Mouse (Mus musculus): ENCODE data around the gene Secisbp2l.

Gene Secisbp2l

DNA sequence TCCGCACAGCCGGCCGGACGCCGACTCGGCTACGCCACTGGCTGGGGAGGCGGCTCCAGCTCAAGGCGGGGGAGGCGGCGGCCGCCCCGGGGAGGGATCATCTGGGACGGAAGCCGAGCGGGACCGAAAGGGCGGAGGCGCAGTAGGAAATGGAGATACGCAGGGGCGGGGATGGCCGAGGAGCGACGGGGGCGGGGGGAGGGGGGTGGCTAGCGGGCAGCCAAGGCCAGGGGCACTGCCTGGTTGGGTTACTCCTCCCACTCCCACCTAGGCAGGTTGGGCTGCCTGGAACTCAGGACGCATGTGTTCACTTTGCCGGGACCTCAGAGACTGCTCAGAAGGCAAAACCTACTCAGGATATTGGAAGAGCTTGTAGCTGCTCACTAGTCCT, at the start of gene Secisbp2l:
Gene Secisbp2l, minus strand, starts transcription at position 152 of the 391 bp plus-strand sequence.
- CTCF ChIA-PET = interaction anchor here (0.6 to 0.7 kb wide), 2 partner anchors 337 to 1244 kb away, joined by 3 to 4 read pairs; no protein-coding TSS in a partner anchor

DNA sequence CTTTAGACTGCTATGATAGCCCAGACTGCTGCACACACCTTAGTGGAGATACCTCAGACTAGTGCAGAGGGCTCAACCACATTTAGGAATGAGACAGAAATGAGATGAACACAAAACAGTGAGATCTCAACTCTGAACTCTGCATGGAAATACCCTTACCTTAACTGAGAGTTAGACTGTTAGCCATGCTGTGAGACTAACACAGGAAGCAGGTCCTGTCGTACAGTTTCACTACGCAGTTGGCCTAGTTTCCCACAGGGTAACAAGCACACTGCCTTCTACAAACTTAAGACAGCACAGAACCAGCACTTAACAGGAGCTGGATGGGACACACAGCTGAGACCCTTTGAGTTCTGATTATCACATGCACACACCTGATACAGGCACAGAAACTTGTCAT, 47.3 kb upstream of the Secisbp2l start:
- CTCF ChIA-PET = no interaction called here

DNA sequence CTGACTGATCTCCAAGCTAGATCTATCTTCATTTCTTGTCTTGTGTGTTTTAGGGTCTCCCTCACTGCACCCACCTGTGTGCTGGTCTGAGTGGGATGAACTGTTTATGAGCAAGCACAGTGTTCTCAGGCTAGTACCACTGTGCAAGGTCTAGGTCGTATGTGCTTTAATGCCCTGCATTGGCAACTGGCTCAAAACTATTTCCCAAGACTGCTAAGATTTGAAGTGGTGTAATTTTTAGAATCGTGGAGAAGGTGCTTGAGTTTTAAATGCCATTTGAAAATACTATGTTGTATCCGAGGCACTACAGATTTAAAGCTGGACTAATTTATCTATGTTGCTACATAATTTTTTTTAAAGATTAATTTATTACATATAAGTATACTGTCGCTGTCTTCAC, 45.2 kb upstream of the Secisbp2l start:
- CTCF ChIA-PET = no interaction called here

DNA sequence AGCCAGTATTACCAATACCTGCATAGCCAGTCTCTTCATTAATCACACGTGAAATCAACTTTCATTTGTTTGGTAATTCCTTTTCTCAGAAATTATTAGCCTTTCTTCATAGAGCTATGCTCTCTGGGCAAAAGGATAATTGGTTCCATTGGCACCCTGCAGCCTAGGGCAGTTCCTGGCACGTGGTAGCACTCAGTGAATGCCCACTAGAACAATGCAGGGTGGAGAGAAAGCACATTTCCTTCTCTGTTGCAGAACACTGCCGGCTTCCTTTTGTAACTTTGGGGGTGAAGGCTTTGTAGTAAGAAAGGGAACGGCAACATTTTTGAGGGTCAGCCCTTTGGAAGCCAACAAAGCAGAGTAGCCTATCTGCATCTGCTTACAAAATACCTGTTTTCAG, 43.5 kb upstream of the Secisbp2l start:
- CTCF ChIA-PET = no interaction called here

DNA sequence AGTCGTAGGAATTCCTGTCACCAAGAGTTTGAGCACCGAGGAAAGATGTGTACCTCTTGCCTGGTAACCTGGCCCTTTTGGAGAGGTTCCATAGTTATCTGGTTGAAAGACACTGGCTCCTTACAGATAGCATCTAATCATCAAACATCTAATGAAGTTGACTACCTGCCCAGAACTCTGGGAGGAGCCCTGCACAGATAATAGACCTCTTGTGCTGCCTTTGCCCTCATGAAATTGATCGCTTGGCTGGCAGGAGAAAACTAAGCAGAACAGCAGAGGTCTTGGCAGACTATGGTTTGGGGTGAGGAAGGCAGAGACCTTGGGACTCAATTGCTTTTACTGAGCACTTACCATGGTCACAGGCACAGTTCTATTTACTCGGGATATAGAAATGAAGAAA, 37.7 kb upstream of the Secisbp2l start:
- CTCF ChIA-PET = interaction anchor here (0.6 kb wide), 1 partner anchor 241 kb away, joined by 4 read pairs; no protein-coding TSS in a partner anchor

DNA sequence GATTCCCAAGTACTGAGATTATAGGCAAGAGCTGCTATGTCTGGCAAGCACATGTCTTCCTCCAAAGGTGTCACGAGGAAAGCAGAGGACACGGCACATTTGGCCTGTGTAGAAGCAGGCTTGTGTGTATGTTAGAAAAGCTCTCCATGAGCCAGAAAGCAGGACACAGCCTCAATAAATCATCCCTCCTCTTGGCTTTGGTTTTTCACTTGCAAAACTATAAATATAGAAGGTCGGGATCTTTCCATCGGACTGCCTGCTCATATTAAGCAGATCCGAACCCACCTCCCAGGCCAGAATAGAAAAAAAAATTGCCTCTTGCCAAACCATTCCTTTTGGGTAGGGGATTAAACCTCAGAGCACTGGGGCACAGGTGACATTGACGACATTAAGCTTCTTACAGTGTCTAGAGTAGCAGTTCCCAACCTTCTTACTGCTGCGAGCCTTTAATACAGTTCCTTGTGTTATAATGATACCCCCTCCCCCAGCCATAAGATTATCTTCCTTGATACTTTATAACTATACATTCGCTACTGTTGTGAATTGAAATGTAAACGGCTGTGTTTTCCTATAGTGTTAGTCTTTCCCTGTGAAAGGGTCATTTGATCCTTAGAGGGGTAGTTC, 31.4 kb upstream of the Secisbp2l start:
- CTCF ChIA-PET = no interaction called here

DNA sequence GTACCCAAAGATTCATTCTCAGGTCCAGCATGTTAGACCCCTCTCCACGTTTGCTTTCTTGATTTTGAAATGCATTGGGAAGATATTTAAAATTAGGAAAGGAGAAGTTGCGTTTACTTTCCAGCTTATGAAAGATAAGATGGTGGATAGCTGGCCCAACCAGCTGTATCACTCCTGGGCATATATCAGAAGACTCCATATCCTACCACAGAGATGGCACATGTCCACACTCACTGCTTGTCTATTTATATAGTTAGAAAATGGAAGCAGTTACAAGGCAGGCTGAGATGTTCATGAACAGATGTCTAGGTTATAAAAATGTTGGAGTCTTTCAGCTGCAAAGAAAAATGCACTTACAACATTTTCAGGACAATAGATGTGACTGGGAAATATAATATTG, 28.7 kb upstream of the Secisbp2l start:
- CTCF ChIA-PET = interaction anchor here (0.7 kb wide), 1 partner anchor 13 kb away, joined by 3 read pairs; no protein-coding TSS in a partner anchor

DNA sequence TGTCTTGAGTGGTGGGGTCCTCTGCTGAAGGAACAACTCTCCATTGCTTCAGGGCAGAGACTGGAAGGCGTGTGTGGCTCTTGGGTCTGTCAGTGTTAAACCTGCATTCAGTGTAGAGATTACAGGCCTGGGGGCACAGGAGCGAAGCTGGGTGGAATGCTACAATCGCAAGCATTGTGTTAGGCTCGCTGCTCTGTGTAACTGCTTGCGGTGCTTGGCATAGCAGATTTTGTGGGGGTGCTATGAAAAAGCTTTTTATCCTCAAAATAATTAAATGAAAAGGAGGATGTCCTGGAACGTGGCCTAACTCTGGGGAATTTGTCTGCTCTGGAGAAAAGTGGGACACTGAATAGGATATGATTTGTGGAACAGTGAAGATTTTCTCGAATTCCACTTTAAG, 26.9 kb upstream of the Secisbp2l start:
- CTCF ChIA-PET = no interaction called here

DNA sequence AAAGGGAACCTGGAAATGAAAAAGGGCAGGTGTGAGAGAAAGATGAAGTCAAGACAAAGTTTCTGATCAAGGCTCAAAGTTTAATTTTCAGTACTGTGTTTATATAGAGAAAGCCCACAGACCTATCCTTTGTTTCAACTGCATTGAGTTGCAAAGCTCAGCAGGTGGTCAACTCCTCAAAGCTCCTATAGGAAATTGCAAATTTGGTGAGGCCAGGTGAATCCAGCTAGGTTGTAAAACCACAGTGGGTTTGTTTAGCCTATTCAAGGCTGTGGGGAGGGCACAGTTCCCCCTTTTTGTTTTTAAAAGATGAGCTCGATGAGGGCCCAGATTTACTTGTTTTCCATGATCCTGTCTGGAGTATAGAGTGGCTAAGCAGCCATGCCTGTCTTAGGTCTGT, 23.2 kb upstream of the Secisbp2l start:
- CTCF ChIA-PET = interaction anchor here (0.6 kb wide), 1 partner anchor 10 kb away, joined by 8 read pairs; no protein-coding TSS in a partner anchor

DNA sequence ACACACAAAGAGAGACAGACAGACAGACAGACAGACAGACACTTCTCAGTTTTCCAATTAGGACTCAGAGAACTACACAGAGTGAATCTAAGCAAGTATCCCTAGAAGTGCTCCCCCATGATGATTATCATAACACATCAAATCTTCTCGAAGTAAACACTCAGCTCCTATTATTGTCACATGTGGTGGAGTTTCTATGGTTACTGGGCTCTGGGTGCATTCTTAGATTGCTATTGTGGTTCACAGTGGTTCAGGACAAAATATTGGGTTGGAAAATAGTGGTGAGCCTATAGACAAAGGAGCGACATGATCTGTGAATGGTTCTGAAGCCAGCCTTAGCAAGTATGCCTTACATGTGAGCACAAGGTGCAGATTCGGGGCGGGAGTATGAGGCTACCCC, 19.3 kb upstream of the Secisbp2l start:
- CTCF ChIA-PET = no interaction called here

DNA sequence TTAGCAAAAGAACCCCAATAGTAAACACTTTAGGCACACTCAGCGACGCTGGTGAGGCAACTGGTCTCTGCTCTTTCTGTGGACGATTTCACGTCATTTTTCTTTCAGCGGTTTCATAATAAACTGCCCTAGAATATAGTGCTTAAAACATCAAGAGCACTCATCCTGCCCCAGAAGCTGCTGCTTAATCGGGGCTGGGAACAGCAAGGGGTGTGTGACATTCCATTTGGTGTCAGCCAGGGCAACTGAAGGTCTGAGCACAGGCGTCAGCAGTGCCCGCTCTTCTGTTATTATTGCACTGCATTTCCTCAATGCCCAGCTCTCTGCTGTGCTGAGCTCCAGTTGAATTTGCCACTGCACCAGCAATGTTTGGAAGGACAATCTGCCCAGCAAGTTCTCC, 18.4 kb upstream of the Secisbp2l start:
- CTCF ChIA-PET = no interaction called here

DNA sequence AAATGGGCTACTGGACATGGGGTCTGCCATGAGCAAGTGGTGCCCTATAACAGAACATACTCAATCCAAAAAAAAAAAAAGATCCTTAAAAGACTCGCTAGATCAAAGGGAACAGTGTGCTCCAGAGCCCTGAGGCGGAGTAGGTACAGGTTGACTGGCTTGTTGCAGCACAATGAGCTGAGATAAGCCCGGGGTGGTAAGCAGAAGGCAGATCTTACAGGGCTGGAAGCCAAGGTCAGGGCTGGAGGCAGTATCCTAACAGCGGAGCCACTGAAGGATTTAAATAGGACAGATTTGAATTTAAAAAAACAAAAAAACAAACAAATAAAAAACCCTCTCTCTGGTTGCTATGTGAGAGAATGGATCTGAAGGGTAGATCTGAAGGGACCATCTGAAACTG, 17.8 kb upstream of the Secisbp2l start:
- CTCF ChIA-PET = no interaction called here

DNA sequence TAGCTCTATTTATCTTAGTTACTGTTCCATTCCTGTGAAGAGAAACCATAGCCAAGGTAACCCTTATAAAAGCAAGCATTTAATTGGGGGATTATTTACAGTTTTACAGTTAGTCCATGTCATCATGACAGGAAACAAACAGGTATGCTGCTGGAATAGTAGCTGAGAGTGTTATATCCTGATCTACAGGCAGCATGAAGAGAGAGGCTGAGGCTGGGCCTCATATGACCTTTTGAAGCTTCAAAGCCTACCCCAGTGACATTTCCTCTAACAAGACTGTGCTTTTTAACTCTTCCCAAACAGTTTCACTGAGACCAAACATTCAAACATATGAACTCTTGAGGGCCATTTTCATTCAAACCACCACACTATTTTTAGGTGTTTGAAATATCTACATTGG, 15.2 kb upstream of the Secisbp2l start:
- CTCF ChIA-PET = no interaction called here

DNA sequence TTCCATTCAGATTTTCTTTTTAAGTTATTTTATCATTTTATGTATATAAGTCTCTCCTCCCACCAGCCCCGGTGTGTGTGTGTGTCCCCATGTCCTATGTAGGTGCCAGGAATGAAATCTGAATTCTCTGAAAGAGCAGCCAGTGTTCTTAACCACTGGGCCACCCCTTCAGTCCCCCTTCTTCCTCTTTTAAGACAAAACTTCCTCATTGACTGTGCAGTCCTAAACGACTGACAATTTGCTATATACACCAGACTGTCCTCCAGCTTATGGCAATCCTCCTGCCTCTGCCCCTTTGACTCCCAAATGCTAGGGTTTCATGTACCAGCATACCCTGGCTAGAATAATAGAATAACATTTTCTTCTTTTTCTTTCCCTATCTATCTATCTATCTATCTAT, 12.4 kb upstream of the Secisbp2l start:
- CTCF ChIA-PET = interaction anchor here (0.7 kb wide), 1 partner anchor 11 kb away, joined by 8 read pairs; no protein-coding TSS in a partner anchor

DNA sequence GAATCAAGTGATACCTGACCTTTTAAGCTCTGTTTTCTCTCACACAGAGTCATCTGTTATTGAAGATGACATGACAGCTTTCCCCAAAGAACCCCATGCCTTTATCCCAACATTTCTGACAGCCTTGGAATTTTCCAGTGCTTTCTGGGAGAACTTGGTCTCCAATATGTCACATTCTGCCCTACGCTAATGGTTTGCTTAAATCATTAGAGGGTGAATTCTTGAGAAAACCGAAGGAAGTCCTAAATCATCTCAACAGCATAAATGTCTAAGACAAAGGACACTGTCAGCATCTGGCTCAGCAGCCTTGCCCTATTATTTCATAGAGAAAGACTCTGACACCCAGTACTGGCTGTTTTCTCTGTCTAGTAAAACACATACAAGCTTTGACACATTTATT, 11.5 kb upstream of the Secisbp2l start:
- CTCF ChIA-PET = no interaction called here

DNA sequence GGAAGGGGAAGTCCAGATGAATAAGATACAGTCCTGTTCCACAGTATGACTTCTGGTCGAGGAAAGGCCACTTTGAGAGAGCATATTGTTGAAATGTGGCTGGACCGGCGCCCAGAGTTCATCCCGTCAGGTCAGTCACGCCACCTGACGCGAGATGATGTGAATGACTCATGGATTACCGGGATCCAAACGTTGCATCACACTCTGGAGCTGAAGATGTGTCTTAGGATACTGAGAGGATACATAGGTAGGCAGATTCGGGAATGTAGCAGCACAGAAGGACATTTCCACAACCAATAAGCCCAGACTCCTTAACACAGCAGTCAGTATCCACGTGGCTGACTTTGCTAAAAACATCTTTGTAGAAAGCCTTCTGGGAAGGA, 10.2 kb upstream of the Secisbp2l start:
- CTCF ChIA-PET = no interaction called here

DNA sequence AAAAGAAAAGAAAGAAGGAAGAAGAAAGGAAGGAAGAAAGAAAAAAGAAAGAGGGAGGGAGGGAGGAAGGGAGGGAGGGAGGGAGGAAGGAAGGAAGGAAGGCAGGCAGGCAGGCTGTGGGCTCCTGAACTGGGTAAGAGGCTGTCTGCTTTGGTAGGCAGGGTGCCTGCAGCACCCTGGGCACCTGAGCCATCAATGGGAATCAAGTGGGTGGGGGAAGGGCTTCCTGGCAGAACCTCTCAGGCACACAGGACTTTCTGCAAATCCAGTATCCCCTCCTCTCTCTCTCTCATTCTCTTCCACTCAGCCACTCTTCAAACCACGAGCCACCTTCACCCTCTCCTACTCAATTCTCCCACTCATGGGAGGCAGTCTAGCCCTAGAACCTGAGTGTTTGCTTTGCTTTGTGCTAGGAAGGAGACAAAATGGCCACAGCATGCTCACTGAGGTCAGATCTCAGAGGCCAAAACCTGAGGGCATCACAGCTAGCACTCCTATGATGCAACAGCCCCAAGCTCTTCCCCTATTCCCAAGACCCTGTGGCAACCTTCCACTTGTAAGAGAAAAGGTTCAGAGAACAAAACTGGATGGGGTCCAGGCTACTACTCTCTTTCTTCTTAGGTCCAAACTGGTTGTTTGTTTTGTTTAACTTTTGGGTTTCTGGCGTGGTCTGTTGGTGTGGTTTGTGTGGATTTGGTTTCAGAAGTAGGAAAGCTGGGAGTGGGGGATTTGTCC, 9.6 kb upstream of the Secisbp2l start:
- CTCF ChIA-PET = no interaction called here

DNA sequence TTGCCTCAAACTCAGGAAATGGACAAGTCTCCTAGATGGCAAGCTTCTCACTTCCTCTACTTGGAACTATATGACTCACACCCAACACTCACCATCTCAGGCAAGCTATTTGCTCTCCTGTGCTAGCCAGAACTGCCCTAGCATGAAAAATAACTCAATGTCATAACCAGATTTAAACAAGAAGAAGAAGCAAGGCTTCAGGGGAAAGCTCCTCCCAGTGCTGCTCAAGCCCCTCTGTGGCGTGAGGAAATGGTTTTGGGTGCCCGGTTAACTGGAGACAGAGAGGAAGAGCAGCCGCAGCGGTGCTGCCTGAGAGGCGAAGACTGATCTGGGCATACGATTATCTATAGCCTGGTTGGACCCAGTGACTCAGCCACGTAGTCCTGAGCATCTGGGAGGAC, 8.8 kb upstream of the Secisbp2l start:
- CTCF ChIA-PET = no interaction called here

DNA sequence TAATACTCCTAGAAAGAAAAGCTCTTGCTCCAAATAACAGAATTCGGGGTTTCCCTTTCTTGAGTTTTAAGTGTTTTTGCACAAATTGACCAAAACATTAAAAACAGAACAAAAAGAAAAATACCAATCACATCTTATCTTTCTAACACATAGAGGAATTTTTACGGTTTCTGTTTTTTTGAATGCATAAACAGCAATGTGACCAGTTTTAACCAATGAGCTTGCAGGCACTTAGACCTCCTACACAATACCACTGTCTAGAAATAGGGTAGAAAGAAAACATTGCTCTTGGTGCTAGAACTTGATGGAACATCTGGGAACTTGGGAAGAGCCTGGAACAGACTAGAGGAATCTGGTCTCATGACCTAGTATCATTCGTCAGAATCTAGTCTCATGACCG, 7.6 kb upstream of the Secisbp2l start:
- CTCF ChIA-PET = no interaction called here

DNA sequence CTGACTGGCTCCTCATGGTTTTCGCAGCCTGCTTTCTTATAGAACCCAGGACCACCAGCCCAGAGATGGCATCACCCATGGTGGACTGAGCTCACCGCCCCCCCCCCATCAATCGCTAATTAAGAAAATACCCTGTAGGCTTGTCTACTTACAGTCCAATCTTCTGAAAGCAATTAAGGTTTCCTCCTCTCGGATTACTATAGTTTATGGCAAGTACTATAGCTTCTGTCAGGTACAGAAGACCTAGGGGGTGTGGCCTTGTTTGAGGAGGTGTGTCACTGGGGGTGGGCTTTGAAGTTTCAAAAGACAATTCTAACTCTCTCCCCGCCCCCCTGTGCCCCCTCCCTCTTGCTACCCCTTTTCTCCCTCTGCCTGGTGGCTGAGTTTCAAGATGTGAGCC, 6.6 kb upstream of the Secisbp2l start:
- CTCF ChIA-PET = no interaction called here

DNA sequence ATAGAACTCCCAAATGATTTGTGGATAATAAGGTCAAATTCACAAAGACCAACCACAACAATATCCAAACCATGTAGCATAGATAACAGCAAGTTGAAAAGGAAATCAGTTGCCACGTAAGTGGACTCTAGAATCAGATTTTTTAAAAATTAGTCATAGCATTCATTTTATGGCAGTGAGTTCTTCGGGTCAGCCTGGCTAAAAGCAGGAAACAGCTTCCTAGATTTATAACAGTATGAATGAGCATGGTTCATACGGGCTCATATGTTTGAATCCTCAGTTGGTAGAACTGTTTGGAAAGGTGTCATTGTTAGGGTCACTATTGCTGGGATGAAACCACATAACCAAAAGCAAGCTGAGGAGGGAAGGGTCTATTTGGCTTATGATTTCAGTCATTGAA, 6.1 kb upstream of the Secisbp2l start:
- CTCF ChIA-PET = no interaction called here

DNA sequence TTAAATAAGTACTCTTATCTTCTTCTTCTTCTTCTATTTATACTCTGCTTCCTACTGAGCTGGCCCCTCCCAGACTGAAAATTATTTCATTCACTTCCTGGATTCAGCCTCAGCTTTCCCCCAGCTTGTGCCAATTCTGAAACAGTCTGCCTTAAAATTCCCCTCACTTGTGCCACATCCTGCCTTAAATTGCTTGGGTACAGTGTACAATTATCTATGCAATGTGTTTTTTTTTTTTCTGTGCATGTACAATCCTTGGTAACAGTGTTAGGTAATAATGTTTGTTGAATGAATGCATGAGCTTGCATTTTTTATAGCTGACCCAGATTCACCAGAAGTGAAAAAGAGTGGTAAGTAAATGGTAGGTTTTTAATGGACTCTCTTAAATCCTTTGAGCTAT, 5.7 kb upstream of the Secisbp2l start:
- CTCF ChIA-PET = no interaction called here

DNA sequence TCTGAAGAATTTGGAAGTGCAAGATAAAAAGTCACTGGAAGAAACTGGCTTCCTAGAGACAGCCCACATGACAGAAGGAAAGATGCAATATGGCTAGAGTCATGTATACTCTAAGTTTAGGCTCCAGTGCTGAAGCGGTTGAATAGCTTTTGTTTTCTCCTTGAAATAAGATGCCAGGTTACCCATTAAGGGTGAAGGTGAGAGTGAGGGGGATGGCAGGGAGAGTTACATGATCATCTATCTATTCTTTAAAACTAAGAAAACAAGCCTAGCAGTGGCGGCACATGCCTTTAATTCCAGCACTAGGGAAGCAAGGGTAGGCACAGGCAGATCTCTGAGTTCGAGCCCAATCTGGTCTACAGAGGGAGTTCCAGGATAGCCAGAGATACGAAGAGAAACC, 2.4 kb upstream of the Secisbp2l start:
- CTCF ChIA-PET = interaction anchor here (0.6 kb wide), 1 partner anchor 9 kb away, joined by 5 read pairs; no protein-coding TSS in a partner anchor

DNA sequence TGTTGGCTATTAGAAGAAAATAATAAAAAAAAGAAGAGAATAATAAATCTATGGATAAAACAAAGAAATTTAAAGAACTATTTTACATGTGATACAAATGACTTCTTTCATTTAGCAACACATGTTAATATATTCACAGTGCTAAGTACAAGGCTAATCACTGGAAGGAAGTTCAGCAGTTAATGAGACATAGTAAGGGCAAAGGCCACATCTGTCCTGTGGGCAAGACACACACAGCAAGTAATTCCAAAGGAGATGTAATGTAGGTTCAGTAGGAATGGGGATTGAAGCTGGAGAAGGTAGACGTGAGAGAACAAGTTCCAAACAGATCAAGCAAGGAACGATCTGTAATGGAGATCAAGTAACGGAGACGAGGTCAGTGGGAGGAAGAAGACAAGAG, 1.7 kb upstream of the Secisbp2l start:
- CTCF ChIA-PET = interaction anchor here (0.6 kb wide), 1 partner anchor 8 kb away, joined by 5 read pairs; no protein-coding TSS in a partner anchor
